Mouse (Mus musculus): ENCODE data around the gene Plcb4.
"Not testable (repeated sequence)": the region's sequence is repeated elsewhere in the genome, so short reads cannot be mapped to it uniquely, and the experiment has no call there.

Gene Plcb4

GRCm38 (mm10) chr2:135954760-135955548, 296.1 kb downstream of the Plcb4 start:
- DNase-seq (ENCODE audit: low spot score in 2 of 2) = no peak

- no peak for DNase-seq (ENCODE audit: low spot score in 2 of 2)
These were observed 297.0 kb downstream of the Plcb4 start for GRCm38 (mm10) chr2:135955796-135956195.

DNA sequence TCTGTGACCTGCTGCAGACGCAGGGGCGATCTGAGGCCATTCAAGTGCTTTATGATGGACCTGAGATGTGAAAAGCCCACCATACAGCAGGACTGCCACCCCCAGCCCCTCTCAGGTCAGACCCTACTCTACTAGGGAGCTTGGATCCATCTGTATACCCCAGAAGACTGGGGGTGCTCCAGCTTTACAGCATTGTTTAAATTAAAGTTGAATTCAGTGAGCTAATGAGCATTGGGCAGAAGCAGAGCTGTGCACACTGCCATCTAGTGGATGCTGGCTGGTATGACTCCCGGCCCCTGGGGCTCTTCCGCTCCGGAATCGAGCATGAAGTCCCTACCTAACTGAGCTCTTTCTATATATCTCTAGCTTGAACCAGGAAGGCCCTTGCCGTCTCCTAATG, 298.9 kb downstream of the Plcb4 start:
- peak in 1 of 2 experiments; percentile 64 for DNase-seq (ENCODE audit: low spot score in 2 of 2)

DNA sequence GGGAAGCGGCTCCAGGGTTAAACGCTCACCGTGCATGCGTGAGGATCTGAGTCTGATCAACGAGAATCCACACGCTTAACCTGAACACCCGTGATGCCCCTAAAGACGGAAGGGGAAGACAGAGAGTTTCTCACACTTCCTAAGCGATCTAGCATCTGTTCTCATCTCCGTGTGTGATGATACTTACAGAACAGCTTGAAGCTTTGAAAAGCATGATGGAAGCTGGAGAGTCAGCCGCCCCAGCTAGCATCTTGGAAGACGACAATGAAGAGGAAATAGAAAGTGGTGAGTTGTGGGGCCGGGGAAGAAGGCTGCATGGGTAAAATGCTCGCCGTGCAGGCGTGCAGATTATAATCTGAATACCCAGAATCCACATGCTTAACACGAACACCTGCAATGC, 299.6 kb downstream of the Plcb4 start:
- DNase-seq (ENCODE audit: low spot score in 2 of 2) = peak in 1 of 2 experiments; percentile 23

GRCm38 (mm10) chr2:135963089-135963488, 304.3 kb downstream of the Plcb4 start:
- no peak for DNase-seq (ENCODE audit: low spot score in 2 of 2)

DNA sequence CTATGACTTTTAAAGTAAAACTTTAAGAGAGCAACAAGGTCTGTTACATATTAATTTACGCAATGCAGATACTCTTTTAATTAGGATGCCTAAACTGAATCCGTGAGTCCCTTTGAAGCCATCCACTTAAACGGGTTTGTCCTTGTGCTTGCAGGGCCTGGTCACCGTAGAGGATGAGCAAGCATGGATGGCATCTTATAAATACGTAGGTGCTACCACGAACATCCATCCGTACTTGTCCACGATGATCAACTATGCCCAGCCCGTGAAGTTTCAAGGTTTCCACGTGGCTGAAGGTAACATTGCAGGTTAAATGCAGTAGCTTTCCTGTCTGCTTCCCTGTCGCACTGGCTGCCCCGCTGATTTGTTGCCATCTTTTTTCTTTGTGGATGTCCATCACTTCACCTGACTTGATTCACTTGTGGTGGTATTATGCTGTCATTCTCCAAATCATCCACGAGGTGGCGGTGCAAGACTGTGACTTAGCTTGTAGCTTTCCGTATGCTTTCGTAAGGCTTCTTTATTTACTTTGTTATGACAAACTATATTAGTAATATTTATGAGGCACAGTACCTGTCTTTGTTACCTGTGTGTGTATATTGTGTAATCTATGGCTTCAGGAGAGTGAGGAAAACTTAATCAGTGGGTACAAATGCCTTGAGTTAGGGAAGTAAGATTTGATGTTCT, 308.2 kb downstream of the Plcb4 start:
- peak in 1 of 2 experiments; percentile 53 for DNase-seq (ENCODE audit: low spot score in 2 of 2)

DNA sequence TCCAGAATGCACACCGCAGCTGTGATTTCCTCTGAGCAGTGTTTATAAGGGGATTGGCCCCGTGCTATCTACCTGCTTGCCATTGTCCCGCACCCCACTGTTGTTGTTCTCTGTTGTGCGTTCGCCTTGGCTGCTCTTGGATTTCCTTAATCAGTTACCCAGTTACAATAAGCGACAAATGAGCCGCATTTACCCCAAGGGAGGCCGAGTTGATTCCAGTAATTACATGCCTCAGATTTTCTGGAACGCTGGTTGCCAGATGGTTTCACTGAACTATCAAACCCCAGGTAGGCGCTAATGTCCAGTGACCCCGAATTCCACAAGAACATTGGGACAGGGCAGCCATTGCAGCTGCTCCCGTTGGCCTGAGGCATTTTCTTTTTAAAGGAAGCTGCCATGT, 309.3 kb downstream of the Plcb4 start:
- no peak for DNase-seq (ENCODE audit: low spot score in 2 of 2)

GRCm38 (mm10) chr2:135970902-135971301, 312.1 kb downstream of the Plcb4 start:
- DNase-seq (ENCODE audit: low spot score in 2 of 2) = peak in 1 of 2 experiments; percentile 40

DNA sequence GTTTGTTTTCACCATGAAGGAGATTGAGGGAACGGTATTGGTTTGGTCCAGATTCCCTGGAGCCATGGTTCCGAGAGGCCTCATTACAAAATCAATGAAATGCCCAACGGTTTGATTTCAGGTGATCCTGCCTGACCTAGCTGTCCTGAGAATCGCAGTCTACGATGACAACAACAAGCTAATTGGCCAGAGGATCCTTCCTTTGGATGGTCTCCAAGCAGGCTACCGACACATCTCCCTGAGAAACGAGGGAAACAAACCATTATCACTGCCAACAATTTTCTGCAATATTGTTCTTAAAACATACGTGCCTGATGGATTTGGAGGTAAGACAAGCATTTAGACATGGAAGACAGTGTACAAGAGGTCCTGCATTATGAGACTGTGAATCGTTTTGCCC, 317.2 kb downstream of the Plcb4 start:
- no peak for DNase-seq (ENCODE audit: low spot score in 2 of 2)

GRCm38 (mm10) chr2:135978790-135979189, 320.0 kb downstream of the Plcb4 start:
- no peak for DNase-seq (ENCODE audit: low spot score in 2 of 2)

DNA sequence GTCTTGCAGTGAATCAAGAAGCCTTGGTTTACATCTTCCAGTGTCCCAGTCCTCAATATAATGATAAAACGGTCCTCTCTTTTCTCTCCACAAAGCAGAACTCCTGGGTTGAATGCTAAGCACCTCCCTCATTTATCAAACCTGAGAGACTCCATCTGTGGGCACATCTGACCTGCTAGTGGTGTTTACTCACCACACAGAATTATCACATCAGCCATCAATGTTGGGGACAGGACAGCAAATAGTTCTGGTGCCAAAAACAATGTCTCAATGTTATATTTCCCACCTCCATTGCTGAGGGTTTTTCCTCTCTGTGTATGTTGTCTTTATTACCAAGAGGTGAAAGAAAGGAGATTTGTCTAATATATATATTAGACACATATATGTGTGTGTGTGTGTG, 321.6 kb downstream of the Plcb4 start:
- DNase-seq (ENCODE audit: low spot score in 2 of 2) = no peak

- DNase-seq (ENCODE audit: low spot score in 2 of 2) = no peak
These were observed 325.2 kb downstream of the Plcb4 start for GRCm38 (mm10) chr2:135983972-135984371.

DNA sequence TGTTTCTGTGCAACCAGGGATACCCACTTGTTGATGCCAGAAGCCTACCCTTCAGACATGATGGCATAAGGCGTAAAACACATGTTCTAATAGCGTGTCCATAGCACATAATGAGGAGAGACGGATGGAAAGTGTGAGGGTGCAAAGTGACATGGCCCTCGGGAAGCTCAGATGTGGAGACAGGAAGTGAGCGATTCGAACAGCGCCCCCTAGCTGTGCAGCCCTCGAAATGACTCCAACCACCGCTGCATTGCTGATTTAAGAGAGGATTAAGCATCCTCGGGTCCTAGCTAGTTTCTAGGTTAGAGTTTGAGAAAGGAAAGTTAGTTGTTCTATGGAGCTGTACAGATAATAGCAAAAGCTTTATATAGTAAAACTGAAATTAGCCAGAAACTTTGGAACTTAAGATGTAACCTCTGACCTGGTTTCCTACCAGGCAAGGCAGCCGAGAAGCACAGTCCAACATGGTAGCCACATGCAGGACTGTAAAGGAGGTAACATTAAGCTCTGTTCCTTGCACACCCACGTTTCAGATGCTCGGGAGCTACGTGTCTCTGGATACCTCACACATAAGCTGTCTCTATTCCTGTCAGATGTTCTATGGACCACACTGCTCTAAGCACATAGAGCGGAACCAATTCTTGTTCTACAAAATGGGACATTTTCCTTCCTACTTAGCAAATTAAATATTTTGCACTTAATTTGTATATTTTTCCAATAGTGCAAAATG, 326.9 kb downstream of the Plcb4 start:
- DNase-seq (ENCODE audit: low spot score in 2 of 2) = no peak

- DNase-seq (ENCODE audit: low spot score in 2 of 2) = not testable (repeated sequence)
These were observed 329.7 kb downstream of the Plcb4 start for GRCm38 (mm10) chr2:135988475-135988874.

DNA sequence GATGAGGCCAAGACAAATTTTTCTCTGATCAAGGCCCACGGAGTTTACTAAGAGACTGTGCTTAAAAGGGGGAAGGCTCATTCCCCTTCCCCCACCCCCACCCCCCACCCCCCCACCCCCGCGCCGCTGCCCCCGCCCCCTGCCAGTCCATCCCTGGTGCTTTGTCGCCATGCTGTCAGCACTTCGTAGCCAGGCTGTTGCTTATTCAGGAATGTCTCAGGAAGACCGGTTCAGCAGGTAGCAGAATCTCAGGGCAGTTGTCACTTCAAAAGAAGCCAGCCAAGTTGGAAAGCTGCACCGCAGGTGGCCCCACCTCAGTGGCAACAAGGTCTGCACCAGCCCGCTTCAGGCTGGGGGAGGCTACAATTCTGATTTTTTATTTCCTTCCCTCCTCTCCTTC, 331.9 kb downstream of the Plcb4 start:
- not testable (repeated sequence) for DNase-seq (ENCODE audit: low spot score in 2 of 2)

DNA sequence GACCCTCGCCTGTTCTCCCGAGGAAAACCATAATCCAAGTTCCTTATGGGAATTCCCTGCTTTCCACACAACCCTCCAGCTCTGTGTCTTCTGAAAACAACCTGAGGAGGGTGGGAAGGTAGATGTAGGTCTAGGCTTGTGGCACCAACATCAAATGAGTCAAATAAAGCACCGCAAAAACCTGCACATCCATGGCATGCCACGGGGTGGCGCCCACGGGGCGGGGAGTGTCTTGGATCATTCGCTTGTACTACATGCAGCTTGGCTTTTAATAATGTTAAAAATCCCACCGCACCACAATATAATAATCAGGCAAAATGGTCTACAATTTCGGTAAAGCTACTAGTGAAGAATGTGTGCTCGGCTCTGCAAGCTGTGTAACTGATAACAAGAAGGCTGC, 334.5 kb downstream of the Plcb4 start:
- no peak for DNase-seq (ENCODE audit: low spot score in 2 of 2)

DNA sequence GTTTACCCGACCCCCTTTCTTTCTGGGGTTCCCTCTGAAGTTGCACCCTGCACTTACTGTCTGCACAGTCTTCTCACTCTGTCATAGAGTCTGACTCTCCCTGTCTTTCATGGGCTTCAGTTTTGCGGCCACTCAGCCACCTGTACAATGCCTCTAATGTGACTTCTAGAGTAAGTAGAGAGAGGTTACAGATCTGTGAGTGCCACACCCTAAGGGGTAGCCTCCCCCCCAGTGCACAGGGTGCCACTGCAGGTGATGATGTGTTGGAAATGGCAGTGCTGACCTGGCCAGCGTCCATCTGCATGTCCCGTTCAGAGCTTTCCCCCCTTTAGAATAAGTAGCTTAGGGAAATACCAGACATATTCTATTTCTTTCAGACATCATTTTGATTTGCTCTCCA, 336.4 kb downstream of the Plcb4 start:
- no peak for DNase-seq (ENCODE audit: low spot score in 2 of 2)

- no peak for DNase-seq (ENCODE audit: low spot score in 2 of 2)
These were observed 338.1 kb downstream of the Plcb4 start for GRCm38 (mm10) chr2:135996936-135997335.

DNA sequence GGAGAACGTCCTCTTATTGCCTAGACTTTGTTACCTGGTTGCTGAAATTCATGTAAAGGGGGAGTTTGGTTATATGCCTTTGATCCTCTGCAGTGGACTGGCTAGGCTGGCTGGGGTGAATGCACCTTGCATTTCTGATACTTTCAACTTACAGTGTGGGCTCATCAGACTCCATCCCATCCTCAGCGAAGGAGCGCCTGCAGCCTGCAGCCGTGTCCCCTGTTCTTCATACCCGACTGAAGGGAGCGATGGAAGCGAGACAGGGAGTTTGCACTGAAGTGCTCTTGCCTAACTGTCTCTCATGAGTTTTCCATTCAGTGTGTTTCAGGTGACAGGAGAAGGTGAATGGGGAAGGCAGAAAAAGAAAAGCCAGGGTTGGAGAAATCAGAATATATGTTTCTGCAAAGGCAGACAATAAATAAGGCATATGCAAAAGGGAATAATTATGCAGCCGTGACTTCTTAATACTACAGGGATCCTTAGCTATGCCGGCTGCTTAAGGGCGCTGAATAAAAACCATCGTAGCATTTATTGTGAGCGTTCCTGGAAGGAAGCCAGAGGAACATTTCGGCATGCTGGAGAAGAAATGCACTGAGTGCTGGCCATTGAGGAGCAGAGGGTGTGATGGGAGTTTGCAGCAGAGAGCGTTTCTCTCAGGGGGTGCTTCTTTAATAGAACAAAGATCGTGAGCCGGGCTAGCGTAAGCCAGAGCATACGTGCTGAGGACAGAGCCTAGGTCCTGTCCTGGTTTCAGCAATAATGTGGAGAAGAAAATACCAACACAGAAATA, 338.7 kb downstream of the Plcb4 start:
- DNase-seq (ENCODE audit: low spot score in 2 of 2) = no peak

DNA sequence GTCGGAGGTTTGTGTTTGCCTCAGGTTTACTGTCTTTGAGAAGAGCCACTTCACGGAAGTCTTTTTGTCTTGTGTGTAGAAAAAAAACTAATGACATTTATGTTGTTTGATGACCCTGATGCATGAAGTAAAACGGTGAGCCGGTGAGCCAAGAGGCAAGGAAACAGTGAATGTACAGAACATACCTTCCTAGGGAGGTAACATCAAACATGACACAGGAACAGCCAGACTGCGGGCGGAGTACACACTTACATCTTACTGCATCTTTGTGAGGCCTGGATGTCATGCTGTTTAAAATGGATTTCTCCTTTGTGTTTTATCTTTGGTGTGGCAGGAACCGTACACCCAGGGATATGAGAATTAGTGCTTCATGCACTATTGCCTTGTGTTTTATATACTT, 340.1 kb downstream of the Plcb4 start:
- no peak for DNase-seq (ENCODE audit: low spot score in 2 of 2)

DNA sequence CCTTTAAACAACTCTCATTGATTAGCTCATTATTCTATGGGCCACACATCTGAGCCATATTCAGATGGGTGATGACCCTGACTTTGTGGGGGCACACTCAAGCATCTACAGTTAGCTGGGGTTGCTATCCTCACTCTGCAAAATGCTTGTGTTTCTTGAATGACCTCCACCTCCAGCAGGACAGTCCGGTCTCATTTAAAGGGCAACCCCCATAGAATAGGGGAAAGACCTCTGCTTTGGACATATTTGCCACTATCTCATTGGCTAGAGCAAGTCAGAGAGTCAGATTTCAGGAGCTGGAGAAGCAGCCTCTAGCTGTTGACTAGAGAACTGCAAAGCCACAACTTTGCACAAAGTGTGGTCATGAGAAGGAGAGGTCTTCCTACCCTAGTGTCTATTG, 340.6 kb downstream of the Plcb4 start:
- no peak for DNase-seq (ENCODE audit: low spot score in 2 of 2)

GRCm38 (mm10) chr2:136000933-136001332, 342.1 kb downstream of the Plcb4 start:
- DNase-seq (ENCODE audit: low spot score in 2 of 2) = no peak

Measured in left cerebral cortex, adult 9 months (tissue).